Mouse (Mus musculus) T-helper 1 cell (primary cell): Measurements from ENCODE around the gene Pfdn2.

Experiments used
- in situ Hi-C: fragments of 300-600 bp; cut with MboI, MseI; formaldehyde crosslinking; loops from one replicate; pipeline ENCODE4 v1.15.1; 2025; ENCODE audit warnings: high pct_unique_total_duplicates

The Pfdn2 gene

DNA sequence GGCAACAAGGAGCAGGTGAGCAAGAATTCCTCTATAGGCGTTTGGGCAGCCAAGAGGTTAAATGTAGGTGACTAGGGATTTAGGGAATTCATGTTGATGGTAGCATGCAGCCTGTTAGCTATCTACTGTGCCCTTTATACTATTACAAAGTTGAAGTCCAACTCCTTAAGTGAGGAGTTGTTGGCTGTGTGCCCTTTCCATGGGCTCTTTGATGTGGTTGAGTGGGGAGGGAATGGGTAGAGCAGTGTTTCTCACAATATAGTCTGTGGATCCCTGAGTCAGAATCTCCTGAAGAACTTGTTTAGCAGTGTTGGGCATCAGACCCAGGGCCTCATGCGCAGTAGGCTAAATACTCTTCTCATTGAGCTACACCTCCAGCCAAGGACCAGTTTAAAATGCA is 11.3 kb downstream of the Pfdn2 start:
- in situ Hi-C loops = no loop called here

DNA sequence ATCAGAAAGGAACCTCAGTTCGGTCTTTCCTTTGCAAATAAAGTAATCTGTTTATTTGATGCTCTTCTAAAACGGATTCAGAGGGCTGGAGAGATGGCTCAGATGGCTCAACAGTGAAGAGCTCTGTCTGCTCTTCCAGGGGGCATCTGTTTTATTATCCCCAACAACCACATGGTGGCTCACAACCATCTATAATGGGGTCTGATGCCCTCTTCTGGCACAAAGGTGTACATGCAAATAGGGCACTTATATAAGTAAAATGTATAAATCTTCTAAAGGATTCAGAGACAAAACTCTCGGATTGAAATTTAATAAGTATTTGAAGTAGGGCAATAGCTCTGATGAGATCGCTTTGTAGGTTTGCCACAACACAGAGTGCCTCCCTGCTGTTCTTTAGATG is 13.0 kb downstream of the Pfdn2 start:
- in situ Hi-C loops = no loop called here

DNA sequence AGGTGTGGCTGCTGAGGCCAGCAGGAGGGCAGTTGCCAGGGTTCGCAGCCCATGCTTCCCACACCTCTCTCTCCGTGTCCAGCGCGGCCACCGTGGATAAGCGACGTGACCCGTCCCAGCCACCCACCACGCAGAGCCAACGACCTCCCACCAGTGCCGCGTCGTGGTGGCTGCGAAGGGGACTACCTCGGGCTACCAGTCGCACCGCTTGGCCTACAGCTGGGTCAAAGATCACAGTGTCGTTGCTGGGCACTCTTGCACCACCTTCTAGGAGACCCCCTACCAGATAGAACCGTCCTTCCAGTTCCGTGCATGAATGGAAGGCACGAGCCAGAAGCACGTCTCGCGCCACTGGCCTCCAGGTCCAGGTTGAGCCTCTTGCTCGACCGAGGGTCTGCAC is 14.8 kb downstream of the Pfdn2 start:
- in situ Hi-C loops = no loop called here

DNA sequence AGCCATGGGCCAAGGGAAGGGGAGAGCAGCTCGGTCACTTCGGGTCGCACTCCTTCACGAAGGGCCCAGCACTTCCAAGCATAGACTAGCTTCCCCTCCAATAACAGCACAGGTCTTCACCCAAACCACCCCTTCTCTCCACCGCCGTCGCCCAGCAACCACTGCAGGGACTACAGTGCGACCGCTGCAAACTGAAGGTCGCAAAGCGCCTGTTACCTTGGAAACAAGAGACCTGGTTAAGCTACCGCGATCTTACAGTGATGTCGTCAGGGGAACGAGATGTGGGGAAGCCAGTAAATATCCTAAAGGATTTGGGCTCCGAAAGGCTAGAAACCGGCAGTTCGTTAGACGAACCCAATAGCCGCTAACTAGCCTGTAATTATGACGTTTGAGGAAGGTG is 15.2 kb downstream of the Pfdn2 start, which contains the start of gene Klhdc9:
TSS of gene Klhdc9 (minus strand) at position 143 of the 400 bp plus-strand sequence.
- in situ Hi-C loops = no loop called here

DNA sequence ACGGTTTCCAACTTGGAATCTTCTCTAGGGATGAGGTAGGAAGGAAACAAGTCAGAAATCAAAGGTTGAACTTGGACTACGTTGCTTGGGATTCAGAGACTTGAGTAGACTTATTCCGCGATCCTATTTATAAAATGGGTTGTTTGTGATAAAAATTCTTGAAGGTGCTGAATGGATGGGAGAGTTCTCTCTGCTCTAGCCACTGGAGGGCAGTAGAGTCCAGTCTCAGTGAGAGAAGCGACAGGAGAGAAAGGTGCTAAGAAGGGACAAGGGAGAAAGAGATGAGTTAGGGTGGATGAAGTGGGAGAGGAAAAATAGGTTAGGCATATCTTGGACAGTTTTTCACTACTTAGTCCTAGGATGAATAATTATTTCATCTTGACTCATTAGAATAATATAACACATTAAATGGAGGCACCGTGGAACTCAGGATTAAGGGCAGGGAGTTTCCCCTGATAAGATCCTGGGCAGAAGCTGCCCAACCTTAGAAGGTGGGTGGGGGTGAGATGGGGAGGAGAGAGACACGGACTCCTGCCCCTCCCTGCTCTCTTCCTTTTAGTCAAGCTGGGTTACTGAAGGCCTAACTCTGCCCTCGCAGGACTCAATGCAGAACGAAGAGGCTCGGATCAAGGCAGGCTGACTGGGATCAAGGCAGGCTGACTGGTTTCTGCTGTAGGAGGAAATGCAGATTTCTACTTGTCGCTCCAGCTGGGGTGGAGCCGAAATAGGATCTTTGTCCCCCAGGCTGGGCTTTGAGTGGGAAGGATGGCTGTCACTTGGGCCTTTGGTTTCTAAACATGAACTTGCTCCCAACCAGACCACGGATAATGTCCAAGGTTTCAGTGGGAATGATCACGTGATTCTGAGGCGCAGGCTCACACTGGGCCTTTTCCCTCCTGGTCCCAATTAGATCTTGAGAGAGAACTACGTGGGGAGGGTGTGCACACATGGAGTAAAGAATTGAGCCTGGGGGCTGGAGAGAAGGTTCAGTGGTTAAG is 15.9 kb downstream of the Pfdn2 start:
- in situ Hi-C loops = no loop called here

DNA sequence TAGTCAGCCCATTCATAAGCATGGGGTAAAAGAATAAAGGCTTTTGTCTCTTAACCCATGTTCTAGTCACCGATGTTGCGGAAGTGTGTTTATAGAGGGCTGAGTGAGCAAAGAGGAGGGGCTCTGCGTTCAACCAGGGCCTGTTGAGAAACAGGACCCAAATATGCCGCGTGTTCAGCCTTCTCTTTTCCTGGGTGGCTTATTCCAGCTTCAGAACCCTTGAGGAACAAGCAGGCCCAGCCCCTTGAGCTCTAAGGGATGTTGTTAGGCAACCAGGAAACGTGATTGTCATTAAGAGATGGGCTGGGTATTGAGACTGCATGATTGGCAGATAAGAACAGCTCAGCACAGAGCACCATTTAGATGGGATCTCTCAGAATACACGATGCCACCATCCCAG is 20.5 kb downstream of the Pfdn2 start:
- in situ Hi-C loops = no loop called here

DNA sequence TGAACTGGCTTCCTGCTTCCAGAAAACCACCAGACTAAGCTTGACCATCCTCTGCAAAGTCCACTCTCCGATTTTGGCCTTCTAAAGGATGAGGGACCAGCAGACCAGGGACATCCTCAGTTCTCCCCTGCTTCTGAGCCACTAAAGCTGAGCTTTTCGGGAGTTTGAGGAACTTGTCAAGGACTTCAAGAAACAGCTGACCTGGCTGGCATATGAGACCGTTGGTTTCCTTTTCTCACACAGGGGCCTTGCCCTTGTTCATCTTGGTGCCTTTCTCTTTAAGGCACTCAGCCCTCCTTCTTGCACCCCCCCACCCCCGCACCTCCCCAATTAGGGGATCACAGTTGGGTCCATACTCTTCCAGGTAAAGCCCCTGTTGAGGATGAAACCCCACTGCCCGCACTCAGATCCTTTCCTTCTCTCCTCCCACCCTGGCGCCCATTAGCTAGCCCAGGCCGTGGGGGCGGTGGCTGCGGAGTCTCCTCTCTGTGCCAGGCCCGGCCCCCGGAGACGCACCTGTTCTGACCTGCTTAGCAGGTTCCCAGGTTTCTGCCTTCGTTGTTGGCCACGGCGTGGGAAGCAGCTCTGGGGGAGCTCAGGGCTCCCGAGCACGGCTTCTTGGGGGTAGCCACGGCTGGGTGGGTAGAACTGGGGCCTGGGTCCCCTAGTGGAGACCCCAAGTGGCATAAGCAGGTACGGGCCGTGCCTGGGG is 24.5 kb downstream of the Pfdn2 start, which contains the start of gene Nectin4:
TSS of gene Nectin4 (plus strand) at position 255 of the 712 bp plus-strand sequence.
- in situ Hi-C loops = no loop called here

DNA sequence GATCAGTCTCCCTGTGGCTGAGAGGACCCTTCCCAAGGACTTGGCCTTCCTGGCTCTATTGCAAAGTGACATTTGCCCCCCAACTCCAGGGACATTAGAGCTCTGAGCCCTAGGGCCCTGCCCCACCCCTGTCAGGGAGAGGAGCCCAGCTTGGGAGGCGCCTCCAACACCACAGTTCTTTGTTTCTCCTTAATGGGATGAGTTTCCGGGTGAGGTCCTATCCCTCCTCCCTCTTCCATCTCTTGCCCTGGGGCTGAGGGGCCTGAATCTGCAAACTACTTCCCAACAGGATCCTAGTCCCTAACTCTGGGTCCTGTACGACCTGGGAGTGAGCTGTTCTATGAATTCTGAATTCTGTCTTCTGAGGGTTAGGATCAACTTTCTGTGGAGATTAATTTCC is 27.4 kb downstream of the Pfdn2 start:
- in situ Hi-C loops = no loop called here

DNA sequence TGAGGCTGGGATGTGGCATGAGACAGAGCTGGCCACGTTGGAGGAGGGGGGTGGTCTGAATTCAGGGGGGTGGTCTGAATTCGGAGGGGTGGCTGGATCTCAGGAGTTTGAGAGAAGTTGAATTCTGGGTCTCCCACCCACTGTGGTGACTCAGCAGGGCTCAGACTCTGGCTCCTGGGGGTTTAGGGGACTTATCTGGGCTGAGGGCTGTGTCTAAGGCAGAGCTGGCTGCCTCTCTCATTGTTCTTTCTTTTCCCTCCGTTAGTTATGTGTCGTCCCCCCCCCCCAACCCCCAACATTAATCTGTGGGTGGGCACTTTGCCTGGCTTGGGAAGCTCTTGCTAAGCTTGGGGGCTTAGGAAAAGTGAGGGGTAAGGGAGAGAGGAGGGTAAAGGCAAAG is 28.5 kb downstream of the Pfdn2 start:
- in situ Hi-C loops = no loop called here

DNA sequence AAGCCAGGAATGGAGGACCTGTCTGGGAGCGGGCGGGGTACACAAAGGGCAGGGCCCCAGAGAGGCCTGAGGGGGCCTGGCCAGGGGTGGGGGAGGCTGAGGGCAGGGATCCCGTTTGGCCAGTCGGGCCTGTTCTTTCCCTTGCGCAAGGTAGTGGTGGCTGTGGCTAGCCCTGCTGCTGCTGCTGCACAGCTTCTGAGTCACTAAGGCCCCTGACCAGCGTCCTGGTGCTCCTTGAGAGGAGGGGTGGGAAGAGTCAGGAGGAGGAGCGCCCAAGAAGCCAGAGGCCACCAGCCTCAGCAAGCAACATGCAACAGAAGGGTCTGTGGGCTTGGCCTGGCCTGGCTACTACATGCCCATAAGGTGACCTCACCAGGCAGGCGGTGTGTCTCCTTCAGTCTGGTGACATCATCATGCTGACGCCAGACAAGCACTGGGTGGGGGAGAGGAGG is 30.2 kb downstream of the Pfdn2 start:
- in situ Hi-C loops = no loop called here

DNA sequence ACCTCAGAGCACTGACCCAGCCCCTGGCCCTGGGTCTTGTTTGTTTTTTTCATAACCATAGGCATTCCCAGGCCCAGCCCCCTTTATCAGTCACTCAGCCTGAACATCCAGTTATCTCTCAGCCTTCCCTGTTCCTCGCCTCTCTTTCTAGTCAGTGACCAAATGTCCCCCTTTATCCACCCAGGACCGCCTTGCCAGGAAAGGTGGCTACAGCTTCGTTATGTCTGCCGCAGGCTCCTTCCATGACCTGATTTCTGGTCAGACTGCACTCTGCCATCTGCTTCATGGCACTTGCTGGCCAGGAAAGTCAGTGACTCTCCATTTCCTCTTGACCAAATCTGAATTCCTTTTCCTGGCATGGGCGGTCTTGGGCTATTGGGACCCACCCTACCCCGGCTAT is 32.8 kb downstream of the Pfdn2 start:
- in situ Hi-C loops = no loop called here

DNA sequence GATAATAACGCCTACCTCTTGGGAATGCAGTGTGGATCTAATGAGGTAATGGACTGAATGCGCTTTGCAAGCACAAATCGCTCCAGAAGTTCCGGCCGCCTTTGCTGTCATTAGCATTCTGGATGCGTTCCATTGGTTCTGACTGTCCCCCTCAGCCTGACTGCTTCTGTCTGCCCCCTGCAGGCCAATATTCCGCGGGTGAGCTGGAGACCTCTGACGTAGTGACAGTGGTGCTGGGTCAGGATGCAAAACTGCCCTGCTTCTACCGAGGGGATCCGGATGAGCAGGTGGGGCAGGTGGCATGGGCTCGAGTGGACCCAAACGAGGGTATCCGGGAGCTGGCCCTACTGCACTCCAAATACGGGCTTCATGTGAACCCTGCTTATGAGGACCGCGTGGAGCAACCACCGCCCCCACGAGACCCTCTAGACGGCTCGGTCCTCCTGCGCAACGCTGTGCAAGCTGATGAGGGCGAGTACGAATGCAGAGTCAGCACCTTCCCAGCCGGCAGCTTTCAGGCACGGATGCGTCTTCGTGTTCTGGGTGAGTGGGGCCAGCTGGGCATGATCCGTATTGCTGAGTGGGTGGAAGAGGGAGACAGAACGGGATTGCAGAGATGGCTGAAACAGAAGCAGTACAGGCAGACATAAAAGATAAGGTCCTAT is 34.6 kb downstream of the Pfdn2 start:
- in situ Hi-C loops = no loop called here

DNA sequence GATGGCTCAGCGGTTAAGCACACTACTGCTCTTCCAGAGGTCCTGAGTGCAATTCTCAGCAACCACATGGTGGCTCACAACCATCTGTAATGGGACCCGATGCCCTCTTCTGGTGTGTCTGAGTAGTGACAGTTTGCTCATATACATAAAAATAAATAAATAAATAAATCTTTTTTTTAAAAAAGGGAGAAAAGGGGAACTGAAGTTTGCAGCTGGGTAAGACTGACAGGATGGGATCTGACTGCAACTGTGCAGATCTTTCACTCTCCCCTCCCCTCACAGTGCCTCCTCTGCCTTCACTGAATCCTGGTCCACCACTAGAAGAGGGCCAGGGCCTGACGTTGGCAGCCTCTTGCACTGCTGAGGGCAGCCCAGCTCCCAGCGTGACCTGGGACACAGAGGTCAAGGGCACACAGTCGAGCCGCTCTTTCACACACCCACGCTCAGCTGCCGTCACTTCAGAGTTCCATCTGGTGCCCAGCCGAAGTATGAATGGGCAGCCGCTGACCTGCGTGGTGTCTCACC is 36.7 kb downstream of the Pfdn2 start:
- in situ Hi-C loops = no loop called here

DNA sequence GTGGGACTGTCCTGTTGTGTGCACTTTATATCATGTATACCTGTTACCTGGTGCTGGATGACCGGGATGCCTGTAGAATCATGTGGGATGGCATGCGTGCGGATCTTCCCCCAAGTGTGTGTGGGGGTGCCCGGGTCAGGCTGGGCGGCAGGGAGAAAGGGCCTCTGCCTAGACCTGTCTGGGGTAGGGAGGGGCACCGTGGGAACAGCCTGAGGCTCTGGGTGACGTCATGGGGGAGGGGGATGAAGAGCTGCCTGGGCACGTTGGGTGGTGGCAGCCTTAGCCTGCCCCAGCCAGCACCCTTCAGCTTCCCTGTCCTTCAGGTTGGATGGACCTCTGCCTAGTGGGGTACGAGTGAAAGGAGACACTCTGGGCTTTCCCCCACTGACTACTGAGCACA is 38.9 kb downstream of the Pfdn2 start:
- in situ Hi-C loops = no loop called here

DNA sequence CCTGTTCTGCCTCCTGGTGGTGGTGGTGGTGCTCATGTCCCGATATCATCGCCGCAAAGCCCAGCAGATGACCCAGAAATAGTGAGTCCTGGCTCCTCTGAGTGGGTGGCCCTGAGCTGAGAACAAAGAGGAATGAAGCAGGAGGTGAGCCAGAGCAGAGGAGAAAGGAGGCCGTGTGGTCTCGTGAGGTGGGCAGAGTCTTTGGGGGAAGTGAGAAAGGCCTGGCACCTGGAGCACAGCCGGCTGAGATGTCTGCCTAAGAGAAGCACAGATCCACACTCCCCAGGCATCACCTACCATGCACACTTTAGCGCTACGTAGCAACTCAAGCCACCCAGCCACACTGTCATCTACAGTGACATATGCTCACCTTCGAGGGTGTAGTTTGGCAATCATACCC is 39.7 kb downstream of the Pfdn2 start:
- in situ Hi-C loops = no loop called here

DNA sequence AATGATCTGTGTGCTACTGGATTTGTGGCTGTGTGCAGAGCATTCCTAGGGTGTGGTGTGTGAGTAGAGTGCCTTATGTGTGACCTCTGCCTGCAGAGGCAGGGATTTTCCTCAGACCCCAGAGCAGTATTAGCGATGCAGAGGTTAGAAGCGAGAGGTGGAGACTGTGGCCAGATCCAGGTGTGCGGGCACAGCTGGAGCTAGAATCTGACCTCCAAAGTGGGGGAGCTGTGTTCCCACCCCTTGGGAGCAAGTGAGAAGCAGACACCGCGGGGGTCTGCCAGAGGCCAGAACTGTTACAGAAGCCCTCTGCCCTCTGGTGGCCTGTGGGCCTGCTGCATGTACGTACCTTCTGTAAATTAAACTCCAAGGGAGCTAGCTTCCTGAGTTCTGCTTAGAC is 41.6 kb downstream of the Pfdn2 start:
- in situ Hi-C loops = no loop called here

DNA sequence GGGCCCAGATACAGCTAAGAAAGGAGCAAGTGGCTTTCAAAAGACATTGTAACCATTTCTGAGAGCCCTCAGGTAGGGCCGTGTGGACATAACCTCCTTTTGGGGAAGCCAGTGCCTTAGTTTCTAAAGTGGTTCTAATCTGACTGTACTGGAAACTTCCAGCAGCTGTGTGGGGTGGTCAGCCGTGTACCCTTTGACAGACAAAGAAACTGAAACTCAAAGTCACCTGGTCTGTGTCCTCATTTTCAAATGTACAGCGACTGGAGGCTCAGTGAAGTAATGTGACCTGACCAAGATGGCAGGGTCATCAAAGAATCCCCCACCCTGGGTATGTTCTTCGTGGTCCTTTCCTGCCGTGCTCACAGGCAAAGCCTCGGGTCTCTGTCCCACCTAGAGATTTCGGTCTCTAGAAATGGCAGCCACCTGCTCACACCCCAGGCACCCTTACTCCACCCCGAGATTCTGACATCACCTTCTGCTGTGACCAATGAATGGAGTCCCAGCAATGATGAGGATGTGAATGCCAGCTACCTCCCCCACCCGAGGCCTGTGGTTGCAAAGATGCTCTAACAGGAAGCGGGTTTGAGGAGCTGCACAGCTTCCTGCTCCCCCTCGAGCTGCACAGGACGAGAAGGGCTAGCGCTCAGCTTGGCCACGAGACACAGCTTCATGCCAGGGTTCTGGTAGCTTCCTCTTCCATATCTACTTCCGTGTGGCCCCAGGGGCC is 43.1 kb downstream of the Pfdn2 start, which contains the start of gene Arhgap30:
TSS of gene Arhgap30 (plus strand) at position 579 of the 727 bp plus-strand sequence.
- in situ Hi-C loops = no loop called here

DNA sequence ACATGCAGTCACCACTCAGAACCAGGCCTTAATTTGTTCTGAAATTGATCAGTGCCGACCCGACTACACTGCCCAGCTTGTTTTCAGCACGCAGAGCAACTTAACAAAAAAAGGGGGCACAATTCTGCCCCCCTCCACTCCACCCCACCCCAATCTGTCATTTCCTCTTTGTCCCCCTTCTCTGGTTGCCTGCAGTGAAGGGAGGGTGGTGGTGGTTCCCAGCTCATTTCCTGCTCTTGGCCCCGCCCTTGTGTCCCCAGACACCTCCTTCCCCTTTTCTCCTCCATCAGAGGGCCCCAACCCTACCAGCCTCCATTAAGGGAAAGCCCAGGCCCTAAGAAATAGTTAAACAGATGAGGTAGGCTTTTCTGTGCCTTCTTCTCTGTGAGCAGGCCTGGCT is 44.6 kb downstream of the Pfdn2 start:
- in situ Hi-C loops = no loop called here

DNA sequence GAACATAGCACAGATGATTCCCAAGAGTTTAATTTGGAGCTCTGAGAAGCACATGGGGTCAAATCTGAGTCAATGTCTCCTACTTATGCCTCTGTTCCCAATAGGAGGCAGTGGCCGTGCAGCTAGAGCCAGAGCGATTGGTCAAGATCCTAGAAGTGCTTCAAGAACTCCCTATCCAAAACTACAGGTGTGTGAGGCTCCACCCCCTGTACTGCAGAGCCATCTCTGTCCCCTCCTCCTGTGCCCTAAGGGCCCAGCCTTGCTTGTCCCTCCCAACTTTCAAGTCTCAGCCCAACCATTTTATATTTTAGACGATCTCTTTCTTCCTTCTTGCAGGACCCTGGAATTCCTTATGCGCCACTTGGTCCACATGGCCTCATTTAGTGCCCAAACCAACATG is 56.4 kb downstream of the Pfdn2 start:
- in situ Hi-C loops = no loop called here

DNA sequence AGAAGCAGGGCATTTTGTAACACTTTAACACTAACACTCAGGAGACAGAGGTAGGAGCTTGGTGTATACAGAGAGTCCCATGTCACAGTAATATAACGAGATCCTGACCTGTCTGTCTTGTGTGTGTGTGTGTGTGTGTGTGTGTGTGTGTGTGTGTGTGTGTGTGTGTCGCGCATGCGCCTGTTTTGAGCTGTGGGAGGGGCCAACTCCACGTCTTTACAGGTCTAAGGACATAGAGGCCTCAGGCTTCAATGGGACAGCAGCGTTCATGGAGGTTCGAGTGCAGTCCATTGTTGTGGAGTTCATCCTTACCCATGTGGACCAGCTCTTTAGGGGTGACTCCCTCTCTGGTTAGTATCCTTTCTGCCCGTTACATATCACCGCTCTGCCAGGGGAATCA is 57.5 kb downstream of the Pfdn2 start:
- in situ Hi-C loops = no loop called here

DNA sequence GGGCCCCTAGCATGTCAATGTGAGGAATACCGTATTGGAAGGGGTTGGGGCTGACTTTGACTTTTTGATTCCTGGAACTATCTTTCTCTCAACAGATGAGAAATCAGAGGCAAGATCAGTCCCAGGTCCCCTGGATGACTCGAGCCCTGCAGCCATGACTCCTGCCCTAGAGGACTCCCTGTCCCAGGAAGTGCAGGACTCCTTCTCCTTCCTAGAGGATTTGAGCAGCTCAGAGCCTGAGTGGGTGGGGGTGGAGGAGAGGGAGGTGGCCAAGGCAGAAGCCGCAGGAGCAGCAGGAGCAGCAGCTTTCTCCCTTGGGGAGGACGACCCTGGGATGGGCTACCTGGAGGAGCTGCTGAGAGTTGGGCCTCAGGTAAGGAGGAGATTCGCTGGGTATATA is 61.8 kb downstream of the Pfdn2 start:
- in situ Hi-C loops = no loop called here
